Mouse (Mus musculus): ENCODE data around the gene Nab2.
A peak's percentile ranks its signal among the peaks of the same experiment; 100 is the strongest.

Gene Nab2

DNA sequence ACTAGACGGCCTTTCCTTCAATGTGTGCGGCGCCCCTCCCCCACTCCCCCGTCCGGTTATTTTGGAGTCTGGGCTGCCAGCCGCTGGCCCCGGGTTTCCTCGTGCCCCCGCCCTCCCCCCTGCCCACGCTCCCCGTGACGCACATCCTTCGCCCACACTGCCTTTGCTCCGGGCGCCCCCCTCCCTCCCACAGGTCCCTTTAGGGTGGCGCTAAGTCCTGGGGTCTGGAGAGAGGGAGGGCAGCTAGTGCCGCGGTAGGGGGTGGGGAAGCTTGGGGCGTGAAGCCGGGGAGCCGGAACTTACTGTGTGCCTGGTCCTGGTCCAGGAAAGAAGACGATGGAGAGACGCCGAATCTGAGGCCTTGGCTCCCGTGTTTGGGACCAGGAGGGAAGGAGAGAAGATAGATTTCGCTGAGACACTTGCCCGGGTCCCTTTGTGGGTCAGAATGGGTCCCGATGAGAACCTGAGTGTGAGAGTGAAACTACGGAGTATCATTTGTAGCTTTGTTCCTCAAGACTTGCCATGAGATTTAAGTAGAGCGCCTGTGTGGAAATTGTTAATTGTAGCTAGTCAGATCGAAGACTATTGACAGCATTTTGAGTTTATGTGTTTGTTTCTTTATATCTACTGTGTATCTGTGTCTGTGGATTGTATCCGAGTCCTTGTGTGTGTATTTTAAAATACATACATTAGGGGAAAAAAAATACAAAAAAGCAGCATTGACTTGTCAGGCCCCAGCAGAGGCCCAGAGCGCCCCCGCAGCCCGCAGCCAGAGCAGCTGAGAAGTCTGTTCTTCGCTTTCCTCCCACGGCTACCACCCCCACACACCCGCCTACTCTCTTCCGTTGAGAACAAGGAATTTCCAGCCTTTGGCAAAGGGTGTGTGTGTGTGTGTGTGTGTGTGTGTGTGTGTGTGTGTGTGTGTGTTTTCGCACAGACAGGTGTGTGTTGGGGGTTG lies at the start of gene Nab2:
Gene Nab2 (minus strand): TSS at position 476 of the 958 bp plus-strand sequence.
- no peak for DNase-seq (ENCODE audit: low read depth, low spot score)

DNA sequence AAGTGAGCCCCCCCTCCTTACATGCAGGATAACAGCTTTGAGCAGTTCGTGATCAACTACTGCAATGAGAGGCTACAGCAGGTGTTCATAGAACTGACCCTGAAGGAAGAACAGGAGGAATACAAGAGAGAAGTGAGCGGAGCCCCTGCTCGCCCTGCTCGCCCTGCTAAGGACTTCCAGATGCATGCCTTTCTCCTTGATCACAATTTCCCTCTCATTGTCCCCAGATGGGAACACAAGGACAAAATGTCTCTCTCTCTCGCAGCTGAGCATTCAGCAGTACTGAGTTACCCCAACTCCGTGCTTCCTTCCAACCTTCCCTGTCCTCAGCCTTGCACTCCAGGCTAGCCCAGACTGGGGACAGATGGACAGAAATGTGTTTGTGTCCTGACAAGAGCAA lies 44.4 kb upstream of the Nab2 start:
- no peak for DNase-seq (ENCODE audit: low read depth, low spot score)

DNA sequence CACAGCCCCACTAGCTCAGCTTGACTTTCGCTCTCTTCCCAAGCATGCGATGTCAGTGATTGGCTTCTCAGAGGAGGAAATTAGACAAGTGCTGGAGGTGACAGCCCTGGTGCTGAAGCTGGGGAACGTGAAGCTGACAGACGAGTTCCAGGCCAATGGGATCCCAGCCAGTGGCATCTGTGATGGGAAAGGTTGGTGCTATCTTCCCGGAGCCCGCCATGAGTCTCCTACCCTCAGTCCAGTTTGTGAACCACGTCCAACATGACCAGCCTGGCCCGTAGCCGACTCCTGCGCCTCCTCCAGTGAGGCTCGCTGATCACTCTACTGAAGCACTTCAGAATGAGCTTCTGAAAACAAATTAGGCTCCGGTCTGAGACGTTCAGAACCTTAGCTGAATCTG lies 42.0 kb upstream of the Nab2 start:
- no peak for DNase-seq (ENCODE audit: low read depth, low spot score)

DNA sequence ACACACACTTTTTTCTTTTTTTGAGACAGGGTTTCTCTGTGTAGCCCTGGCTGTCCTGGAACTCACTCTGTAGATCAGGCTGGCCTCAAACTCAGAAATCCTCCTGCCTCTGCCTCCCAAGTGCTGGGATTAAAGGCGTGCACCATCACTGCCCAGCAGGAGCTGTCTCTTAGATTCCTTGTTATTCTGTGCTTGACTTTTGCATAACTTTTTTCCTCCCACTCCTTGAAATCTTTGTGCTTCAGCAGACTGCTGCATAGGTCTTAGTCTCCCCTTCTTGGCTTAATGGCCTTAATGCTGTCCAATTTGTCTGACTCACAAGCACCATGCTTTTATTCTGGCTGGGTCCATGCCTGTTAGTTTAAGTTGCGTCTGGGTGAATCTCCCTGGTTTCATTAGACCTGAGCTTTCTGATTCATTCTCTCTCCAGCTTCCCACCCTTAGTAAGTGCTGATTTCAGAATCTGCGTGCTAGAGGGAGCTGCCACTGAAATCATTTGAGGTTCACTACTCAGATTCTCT lies 40.5 kb upstream of the Nab2 start:
- no peak for DNase-seq (ENCODE audit: low read depth, low spot score)

DNA sequence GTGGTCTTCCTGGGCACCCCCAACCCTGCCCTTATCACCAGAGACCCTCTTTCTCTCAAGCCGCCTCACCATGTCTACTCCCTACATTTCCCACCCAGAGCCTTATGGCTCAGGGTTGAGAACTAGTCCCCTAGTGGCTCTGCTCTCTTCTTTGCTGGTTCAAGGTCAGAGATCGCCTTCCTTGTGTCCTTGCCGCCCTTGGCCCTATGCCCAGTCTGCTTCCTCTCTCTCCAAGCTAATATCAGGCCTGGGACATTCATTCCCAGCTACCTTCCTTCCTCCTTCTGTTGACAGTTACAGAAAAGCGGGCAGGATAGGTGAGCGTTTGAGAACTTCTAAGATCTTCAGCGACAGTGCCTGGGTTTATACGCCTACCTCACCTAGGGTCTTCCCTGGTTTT lies 39.4 kb upstream of the Nab2 start:
- no peak for DNase-seq (ENCODE audit: low read depth, low spot score)

DNA sequence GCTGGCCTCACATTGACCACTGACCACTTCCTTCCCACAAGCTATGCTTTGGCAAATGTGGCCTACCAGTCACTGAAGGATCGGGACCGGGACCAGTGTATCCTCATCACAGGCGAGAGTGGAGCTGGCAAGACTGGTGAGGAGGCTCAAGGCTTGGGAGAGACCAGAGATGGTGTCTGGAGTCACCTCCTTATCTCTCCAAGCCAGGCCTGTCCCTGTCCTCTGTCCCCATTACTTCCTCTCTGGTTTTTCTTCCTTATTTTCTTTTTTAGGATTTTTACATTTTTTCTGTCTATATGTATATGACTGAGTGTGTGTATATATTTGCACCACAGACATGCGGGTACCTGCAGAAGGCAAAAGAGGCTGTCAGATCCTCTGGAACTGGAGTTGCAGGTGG lies 37.4 kb upstream of the Nab2 start:
- no peak for DNase-seq (ENCODE audit: low read depth, low spot score)

DNA sequence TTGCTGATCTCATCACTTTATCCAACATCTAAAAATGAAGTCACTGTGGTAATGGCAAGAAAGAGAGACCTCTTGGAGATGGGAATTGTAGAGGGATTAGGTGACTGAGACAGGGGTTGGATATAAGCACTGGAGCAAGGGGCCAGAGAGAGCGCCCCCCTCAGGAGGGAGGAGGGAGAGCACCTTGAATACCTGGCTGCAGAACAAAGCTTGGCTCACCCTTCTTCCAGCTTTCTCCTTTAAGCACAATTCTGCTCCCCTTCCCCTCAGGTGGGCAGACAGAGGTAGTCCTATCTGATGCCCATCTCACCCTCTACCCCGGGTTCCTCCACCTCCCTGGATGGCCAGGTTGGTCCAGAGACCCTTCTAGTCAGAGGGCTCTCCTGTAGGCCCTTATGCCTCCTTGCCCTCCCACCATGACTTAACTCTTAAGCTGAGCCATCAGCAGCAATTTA lies 36.4 kb upstream of the Nab2 start, which contains the start of gene Myo1a:
Gene Myo1a (plus strand): TSS at position 405 of the 455 bp plus-strand sequence.
- no peak for DNase-seq (ENCODE audit: low read depth, low spot score)

DNA sequence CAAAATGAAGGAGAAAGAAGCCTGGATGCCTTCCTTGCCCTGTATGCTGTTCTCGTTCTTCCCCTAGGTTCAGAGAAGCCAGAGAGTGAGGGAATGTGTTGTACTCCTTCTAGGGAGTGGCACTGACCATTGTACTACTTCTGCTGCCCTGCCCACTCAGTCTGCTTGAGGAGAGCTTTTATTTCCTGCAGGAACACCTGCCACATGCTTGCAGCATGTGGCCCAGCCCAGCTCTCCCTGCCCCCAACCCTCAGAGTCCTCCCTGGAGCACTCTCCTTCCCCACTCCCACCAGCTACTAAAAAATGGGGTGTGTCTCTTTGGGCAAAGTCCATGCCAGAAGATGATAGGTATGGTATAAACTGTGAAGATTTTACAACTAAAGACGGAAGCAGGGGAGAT lies 35.9 kb upstream of the Nab2 start:
- no peak for DNase-seq (ENCODE audit: low read depth, low spot score)

DNA sequence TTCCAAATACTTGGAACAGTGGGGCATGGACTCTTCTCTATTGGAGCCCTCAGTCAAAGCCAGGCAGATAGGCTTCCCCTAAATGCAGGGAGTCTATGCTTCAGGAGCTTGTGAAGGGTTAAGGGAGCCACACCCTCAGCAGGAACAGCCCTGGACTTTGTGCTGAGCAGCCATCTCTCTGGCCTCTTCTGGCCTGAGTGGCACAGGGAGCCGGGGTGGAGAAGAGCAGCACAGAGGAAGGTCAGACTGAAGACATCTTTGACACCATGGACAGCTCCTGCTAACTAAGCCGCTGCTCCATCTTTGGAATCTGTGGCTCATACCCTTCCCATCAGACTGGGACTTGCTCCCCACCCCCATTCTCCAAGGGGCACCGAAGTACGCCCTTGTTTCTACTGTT lies 34.9 kb upstream of the Nab2 start:
- DNase-seq (ENCODE audit: low read depth, low spot score), result no peak

DNA sequence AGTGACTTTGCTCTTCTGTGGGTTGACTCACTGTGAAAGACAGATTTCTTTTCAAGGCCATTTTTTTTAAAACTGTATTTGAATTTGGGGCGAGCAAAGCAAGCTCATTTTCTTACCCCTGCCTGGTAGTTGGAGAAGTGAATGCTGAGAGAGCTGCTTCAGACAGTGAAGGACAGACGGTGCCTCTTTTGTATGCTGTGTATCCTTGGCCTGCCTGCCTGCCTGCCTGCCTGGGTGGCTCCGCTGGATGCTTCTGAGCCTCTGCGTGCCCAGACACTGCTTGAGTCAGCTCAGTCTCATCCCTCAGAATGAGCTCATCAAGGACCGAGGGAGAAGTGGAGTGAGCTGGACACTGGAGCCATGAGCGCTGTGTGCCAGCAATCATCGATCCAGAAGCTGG lies 30.6 kb upstream of the Nab2 start:
- no peak for DNase-seq (ENCODE audit: low read depth, low spot score)

DNA sequence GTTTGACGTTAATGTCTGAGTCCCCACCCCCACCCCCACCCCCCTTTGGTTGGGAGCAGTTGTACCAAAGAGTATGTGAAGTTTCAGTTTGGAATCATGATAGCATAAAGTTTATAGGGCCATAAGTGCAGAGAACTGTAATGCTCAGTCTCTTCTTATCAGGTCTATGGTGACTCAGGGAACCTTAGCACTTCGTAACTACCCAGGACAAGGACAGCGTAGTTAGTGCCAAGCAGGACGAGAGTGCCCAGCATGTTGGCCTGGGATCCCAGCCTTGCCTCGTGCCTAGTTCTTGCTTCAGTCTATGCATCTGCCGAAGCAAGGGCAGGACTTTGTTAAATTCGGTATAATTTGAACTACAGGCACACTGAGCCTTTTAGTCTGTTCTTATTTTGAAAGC lies 27.4 kb upstream of the Nab2 start:
- no peak for DNase-seq (ENCODE audit: low read depth, low spot score)

DNA sequence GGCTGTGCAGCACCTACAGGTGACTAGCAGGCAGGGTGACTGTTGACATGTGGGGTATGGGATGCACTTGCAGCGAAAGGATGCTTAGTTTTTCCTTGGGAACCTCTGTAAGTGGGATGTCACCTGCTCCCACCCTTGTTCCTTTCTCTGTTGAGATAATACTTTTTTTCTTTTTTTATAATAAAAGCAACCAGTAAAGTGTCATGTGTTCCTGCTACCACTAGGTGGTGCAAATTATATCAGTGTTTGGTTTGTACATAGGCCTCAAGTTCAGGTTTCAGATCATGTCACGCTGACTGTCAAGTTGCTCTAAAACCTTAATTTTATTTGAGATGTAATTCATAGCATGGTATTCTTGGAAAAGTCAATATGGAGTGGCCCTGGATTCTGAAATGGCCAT lies 26.3 kb upstream of the Nab2 start:
- DNase-seq (ENCODE audit: low read depth, low spot score), result no peak

DNA sequence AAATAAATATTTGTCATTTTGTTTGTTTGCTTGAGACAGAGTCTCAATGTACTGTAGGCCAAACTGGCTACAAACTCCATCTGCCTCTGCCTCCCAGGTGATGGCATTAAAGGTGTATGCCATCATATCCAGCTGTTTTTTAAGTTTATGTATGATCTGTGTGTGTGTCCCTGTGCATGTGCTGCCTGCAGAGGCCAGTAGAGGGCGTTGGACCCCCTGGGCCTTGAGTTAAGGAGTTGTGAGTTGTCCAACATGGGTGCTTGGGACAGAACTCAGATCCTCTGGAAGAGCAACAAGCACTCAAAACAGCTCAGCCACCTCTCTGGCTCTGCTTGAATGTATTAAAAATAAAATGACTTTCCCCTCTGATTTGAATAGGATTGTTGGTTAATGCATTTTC lies 22.7 kb upstream of the Nab2 start:
- no peak for DNase-seq (ENCODE audit: low read depth, low spot score)

DNA sequence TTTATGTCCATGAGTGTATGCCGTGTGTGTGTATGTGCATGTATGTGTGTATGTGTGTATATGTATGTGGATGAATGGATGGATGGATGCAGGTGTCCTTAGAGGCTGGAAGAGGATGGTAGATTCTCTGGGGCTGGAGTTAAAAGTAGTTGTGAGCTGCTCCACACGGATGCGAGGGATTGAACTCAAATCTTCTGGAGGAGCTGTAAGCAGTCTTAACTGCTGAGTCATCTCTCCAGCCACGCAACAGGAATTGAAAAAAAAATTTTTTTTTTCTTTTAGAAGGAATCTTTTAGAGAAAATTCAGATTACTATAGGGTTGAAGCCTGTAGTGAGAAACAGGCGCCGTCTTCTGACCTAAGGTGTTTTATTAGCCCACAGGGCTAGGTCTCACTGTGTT lies 14.5 kb upstream of the Nab2 start:
- DNase-seq (ENCODE audit: low read depth, low spot score), result no peak

DNA sequence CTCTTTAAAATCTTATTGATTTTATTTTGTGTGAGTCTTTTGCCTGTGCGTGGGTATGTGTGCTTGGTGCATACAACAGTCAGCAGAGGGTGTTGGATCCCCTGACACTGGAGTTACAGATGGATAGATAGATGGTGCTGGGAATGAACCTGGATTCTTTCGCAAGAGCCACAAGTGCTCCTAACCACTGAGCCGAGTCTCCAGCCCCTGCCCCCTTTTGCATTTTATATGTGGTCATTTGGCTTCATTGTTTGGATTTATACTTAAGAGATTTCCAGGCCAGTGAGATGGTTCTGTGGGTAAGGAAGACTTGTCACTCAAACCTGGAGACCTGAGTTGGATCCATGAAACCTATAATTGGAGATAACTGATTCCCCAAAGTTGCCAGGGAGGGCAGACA lies 11.5 kb upstream of the Nab2 start:
- DNase-seq (ENCODE audit: low read depth, low spot score), result no peak

DNA sequence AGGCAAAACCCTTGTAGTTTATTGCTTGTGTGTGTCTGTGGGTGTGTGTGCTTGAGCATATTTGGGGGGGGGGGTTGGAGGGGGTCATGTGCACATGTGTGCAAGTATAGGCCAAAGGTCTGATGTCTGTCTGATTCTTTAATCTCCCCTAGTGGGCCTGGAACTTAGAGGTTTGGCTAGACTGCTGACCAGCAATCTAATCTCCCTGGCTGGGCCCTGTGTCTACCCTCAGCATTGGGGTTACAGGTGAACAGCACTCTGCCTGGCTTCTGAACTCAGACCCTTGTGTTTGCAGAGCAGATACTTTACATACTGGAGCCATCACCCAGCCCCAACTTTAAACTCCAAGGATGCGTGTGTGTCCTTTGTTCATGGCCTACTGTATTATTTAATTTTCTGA lies 10.8 kb upstream of the Nab2 start:
- no peak for DNase-seq (ENCODE audit: low read depth, low spot score)

DNA sequence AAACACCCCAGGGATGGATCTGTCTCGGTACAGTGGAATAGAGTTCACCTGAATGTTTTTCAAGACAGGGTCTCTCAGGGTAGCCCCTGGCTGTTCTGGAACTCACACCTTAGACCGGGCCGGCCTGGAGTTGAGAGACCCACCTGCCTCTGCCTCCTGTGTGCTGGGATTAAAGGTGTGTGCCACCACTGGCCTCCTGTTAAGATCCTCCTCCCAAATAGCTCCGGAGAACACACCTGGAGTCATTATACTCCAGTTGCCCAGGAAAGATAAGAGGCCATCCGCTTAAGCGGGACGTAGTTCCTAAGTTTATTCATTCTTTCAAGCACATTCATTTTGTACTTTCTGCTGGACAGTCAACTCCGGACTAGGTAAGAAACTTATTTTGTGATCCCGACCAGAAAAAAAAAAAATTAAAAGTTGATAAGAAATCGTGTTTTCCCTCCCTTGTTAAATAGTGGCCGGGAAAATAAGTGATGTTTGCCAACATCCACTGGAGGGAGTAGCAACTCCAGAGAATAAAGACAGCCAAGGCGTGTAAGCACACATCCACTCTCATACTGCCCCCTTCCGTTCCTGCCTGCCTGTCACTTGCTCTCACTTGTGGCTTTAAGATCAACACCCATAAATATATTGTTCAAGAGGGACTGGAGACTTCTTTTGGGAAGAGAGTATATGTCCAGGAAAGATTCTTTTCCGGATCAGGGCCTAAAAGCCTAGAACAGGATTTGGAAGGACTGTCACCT lies 9.4 kb upstream of the Nab2 start:
- no peak for DNase-seq (ENCODE audit: low read depth, low spot score)

DNA sequence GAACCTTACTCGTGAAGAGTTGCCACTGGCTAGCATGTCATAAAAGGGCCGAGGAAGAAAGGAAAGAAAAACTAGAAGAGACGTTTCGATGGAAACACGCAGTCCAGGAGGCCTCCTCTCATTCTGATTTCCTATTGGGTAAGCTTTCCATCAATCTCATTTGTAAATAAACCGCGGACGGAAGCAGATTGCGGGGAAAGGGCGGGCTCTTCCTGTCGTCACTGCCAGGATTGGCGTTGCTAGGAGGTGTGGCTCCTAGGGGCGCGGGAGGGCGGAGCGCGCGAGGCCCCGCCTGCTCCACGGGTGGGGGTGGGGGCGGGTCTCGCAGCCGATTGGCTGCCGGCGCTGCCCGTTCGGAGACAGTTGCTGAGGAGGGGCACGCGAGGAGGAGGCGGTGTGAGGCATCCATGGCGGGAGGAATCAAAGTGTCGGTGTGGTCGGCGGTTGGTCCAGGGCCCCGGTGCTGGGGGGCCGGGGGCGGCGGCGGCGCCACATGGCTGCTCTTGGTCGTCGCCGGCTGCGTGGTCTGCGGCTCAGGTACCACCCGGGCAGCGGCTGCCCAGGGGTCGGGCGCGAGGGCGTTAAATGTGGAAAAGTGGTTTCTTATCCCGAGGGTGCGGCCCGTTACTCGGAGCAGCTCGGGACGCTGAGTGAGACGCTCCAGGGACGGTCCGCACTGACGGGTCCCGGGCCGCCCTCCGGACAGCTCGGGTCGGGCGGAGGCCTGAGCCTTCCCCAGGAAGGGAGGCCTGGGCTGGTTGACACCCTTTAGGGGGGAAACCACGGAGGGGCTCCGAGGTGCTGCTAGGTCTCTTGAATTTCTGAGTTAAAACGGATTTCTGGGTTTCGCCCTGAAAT lies 8.6 kb upstream of the Nab2 start:
- peak; percentile 97 for DNase-seq (ENCODE audit: low read depth, low spot score)

DNA sequence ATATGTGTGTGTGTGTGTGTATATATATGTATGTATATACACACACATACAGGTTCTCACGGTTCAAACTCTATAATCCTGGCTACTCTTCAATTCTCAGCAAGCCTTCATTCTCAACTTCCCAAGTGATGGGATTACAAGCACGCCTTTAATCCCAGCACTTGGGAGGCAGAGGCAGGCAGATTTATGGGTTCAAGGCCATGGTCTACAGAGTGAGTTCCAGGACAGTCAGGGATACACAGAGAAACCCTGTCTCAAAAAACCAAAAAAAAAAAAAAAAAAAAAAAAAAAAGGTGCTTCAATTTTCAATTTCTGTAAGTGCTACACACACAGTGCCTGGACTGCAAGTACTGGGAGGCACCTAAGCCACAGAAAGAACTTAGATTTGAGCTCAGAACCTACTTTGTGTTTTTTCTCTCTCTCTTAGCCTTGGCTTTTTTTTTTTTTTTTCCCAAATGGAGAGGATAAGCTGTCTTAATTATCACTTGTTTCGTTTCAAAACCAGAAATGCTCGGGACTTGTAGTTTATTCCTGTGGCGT lies 7.6 kb upstream of the Nab2 start:
- no peak for DNase-seq (ENCODE audit: low read depth, low spot score)

DNA sequence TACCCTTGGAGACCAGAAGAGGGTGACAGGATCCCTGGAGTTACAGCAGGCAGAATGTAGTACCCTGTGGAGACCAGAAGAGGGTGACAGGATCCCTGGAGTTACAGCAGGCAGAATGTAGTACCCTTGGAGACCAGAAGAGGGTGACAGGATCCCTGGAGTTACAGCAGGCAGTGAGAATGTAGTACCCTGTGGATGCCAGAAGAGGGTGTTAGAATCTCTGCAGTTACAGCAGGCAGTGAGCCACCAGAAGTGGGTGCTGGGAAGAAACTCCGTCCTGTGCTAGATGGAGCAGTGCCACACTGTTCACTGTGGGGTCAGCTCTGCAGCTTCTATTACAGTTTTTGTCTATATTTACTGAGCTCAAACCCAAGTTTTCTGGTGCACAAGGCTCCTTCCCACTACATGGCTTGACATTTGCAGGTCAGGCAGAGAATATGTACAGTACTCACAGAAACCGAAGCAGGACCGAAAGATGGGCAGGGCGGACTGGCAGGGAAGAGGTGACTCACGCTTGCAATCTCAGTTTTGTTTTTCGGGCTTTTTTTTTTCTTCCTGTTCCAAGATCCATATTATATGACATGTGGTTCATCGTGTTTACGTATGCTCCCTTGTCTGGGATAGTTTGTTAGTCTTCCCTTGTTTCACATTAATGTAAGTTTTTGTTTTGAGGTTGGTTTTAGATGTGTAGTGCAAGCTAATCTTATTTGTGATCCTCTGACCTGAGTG lies 6.6 kb upstream of the Nab2 start:
- DNase-seq (ENCODE audit: low read depth, low spot score), result no peak
